Mouse (Mus musculus) liver, postnatal 0 days (tissue): ENCODE measurements at regions not wholly inside any gene's neighbourhood (a gene's known extent, or its start where the extent isn't known, plus 50 kb on each side); places are given as distances from the start of the nearest gene placed in this dataset.

Source experiments
- CTCF ChIP-seq: sonication (generic); IDR thresholded peaks from 2 replicates; pipeline ENCODE4 v1.5.1; 2016; ENCODE audit warnings: antibody characterized with exemption, low read depth
- EP300 ChIP-seq: IDR thresholded peaks from 2 replicates; pipeline ENCODE4 v1.6.1; 2016; ENCODE audit warnings: antibody characterized with exemption, low read depth, mild to moderate bottlenecking

DNA sequence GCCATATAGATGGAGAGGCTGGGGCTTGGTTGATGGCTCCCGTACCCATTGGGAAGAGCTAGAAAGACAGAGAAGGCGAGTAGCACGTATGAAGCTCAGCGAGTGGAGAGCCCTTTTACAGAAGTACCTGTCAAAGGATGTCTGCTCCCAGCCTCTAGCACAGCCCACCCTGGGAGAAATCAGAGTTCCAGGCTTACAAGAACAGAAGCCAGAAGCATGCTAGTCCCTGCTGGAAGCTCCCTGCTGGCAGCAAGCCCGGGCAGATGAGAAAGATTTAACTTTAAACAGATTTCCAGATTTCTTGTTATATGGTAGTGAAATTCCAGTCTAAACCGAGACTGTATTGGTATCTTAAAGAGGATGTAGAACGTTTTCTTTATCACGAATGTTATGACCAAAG, 108.9 kb upstream of the Adpgk start:
- TF ChIP-seq EP300: no peak
- no peak for TF ChIP-seq CTCF
